In the genomic region with DNA sequence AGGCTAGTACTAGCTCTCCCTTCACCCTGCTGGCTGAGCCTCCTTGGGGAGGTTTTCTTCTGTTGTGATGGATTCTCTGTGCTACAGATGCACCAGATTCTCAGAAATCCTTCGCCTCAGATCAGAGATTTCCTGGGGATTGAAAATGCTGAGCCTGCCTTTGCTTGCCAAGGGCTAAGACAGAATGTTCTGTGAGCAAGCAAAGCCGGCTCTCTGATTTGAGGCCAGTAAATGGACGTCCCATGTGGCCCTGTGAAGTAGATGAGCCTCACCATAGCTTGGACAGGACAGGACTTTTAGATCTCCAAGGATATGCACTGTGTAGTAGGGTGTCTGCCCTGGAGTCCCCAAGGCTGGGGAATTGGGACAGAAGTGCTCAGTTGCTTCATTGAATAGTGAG, we compare ENCODE assay signal across 19 mouse cellular contexts. TPM values are rescaled to one million over a fixed set of nuclear protein-coding genes. Genes with fewer than 3 reads are reported as not detected.
"Had no signal": no experiment of that assay in that cellular context is flagged by ENCODE, and none has a peak within 500 bp of the region (broad histone marks: within the 10 kb centered on the region; RNA-seq: fewer than 3 reads in every experiment).

No protein-coding gene starts in this region.

- ATAC-seq: liver, postnatal 0 days; lung, postnatal 0 days had no signal

- H3K4me3 ChIP-seq: limb, embryonic 12.5 days; limb, embryonic 15.5 days; midbrain, embryonic 12.5 days; neural tube, embryonic 12.5 days had no signal

- H3K27ac ChIP-seq: kidney, postnatal 0 days; limb, embryonic 12.5 days; limb, embryonic 15.5 days; liver, embryonic 14.5 days; macrophage; midbrain, embryonic 12.5 days; neural tube, embryonic 12.5 days had no signal

- DNase-seq: kidney, adult 2 months; kidney, postnatal 25 days; left cerebral cortex, postnatal 4 days; liver, postnatal 0 days; lung, embryonic 14.5 days; retina, postnatal 1 day; right cerebral cortex, postnatal 25 days; thymus, adult 18-20 months; thymus, postnatal 4 days had no signal

RNA-seq across cellular contexts. Expression of a gene that starts 28.3 kb away (rescaled TPM):
- total RNA-seq: megakaryocyte, adult 5-6 weeks; neutrophil, adult 5-6 weeks had no signal

RNA-seq across cellular contexts. Expression of a gene that starts 43.6 kb away (rescaled TPM):
- total RNA-seq: neutrophil, adult 5-6 weeks had no signal
